Mouse (Mus musculus) forelimb bud, embryonic 11.5 days (tissue): ENCODE data around the gene Olfr549.

Source experiments
- DNase-seq: peaks from one replicate; pipeline ENCODE4 v3.0.0-alpha.2; 2012; ENCODE audit warnings: low read depth, low spot score

The Olfr549 gene

GRCm38 (mm10) chr7:102591786-102592185 lies 42.1 kb downstream of the Olfr549 start, which contains the start of gene Olfr551:
Gene Olfr551, minus strand, starts transcription at chr7:102591886.
- no peak for DNase-seq

- DNase-seq: no peak
These were observed 47.8 kb downstream of the Olfr549 start, which contains the start of gene Olfr552 for GRCm38 (mm10) chr7:102597378-102598031. Gene Olfr552, plus strand, starts transcription at chr7:102597770.
